In the genomic region with DNA sequence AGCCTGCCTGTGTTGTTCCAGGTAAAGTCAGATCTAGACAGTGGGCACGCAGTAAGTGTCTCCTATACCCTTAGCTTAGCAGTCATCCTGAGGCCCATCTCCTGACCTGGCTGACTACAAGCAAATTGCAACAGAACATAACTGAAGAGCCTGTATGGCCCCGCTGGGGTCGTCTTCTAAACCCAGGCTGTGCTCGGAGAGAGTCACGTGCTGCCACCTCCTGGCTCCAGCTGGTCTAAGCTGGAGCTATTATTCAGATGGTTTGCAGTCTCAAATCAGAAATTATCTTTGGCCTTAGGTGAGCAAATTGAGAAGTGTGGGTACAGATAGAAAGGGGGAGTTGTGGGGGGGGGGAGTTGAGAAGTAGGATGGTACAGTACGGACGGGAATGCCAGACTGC, we compare ENCODE assay signal across 10 mouse cellular contexts.
A peak's percentile ranks its signal among the peaks of the same experiment; 100 is the strongest.
DNase-seq lines count a peak whose midpoint lies in the region; ATAC-seq and TF ChIP-seq lines count a peak whose summit lies in the region.
"Had no signal": no experiment of that assay in that cellular context is flagged by ENCODE, and none has a peak within 500 bp of the region (broad histone marks: within the 10 kb centered on the region; RNA-seq: fewer than 3 reads in every experiment).

No protein-coding gene starts in this region.

- no peak overlapping the region for H3K27ac ChIP-seq in embryonic facial prominence, embryonic 14.5 days (replicated peaks; ENCODE audit: low read depth, low read length)
- no peak overlapping the region for H3K27ac ChIP-seq in midbrain, postnatal 0 days (ENCODE audit: low read depth, low read length)
- H3K27ac ChIP-seq: limb, embryonic 12.5 days had no signal

- intact Hi-C loops in left cerebral cortex, postnatal 4 days (cut with DNase I), result no loop called here
- intact Hi-C loops in left cerebral cortex, postnatal 14 days (cut with DNase I), result loop anchor here (1.0 kb wide), 1 partner anchor 114 kb away; no protein-coding TSS in a partner anchor
- intact Hi-C loops in left cerebral cortex, postnatal 36 days (cut with DNase I), result no loop called here

- peak; percentile 70 for TF ChIP-seq CTCF in midbrain, postnatal 0 days (IDR thresholded peaks at IDR 0.05)

- ATAC-seq in embryonic facial prominence, embryonic 14.5 days (ENCODE audit: low read depth), result peak; percentile 53; the same call in 1 of the 2 replicates
- ATAC-seq in midbrain, postnatal 0 days (ENCODE audit: low FRiP score), result no peak
- no peak for ATAC-seq in erythroblast, adult 5-6 weeks (replicated peaks; ENCODE audit: low FRiP score, poor library complexity, severe bottlenecking)

- peak; percentile 50 for DNase-seq in left cerebral cortex, postnatal 4 days
- no peak for DNase-seq in left cerebral cortex, postnatal 14 days (ENCODE audit: low spot score in 2 of 2)
- DNase-seq in R1 (ENCODE audit: low read depth, low spot score), result peak; percentile 19
- peak; percentile 22 for DNase-seq in embryonic facial prominence, embryonic 14.5 days (ENCODE audit: low spot score)
- DNase-seq in midbrain, postnatal 0 days (ENCODE audit: low spot score), result peak; percentile 64
- DNase-seq in left cerebral cortex, postnatal 36 days (ENCODE audit: low spot score in 2 of 2), result no peak
- DNase-seq: thymus, adult 2 months had no signal

- 42% methylated on average over 7 of the region's 7 CpGs for WGBS in embryonic facial prominence, embryonic 14.5 days
- WGBS in midbrain, postnatal 0 days, result 48% methylated on average over 7 of the region's 7 CpGs

- H3K4me1 ChIP-seq in embryonic facial prominence, embryonic 14.5 days (ENCODE audit: control insufficient read depth, insufficient read depth, low read length), result no peaks in the 10 kb centered on the region
- no peaks in the 10 kb centered on the region for H3K4me1 ChIP-seq in midbrain, postnatal 0 days (ENCODE audit: insufficient read depth, low read length)
- H3K4me1 ChIP-seq: limb, embryonic 12.5 days had no signal

- H3K9ac ChIP-seq in embryonic facial prominence, embryonic 14.5 days (ENCODE audit: low read depth, low read length), result no peak overlapping the region
- H3K9ac ChIP-seq in midbrain, postnatal 0 days (replicated peaks; ENCODE audit: low read length, poor library complexity, severe bottlenecking), result no peak overlapping the region
- H3K9ac ChIP-seq: limb, embryonic 12.5 days had no signal

- H3K4me2 ChIP-seq in embryonic facial prominence, embryonic 14.5 days (ENCODE audit: low read depth, low read length), result no peak overlapping the region
- no peak overlapping the region for H3K4me2 ChIP-seq in midbrain, postnatal 0 days (ENCODE audit: low read depth, low read length, poor library complexity, severe bottlenecking)
- H3K4me2 ChIP-seq: limb, embryonic 12.5 days had no signal

- H3K9me3 ChIP-seq in embryonic facial prominence, embryonic 14.5 days (ENCODE audit: control insufficient read depth, low read length), result no peaks in the 10 kb centered on the region
- H3K9me3 ChIP-seq in midbrain, postnatal 0 days (ENCODE audit: low read length), result no peaks in the 10 kb centered on the region
- H3K9me3 ChIP-seq: limb, embryonic 12.5 days had no signal

- no peaks in the 10 kb centered on the region for H3K27me3 ChIP-seq in embryonic facial prominence, embryonic 14.5 days (replicated peaks; ENCODE audit: control insufficient read depth, insufficient read depth, low read length)
- H3K27me3 ChIP-seq in midbrain, postnatal 0 days (ENCODE audit: insufficient read depth, low read length), result no peaks in the 10 kb centered on the region
- H3K27me3 ChIP-seq: limb, embryonic 12.5 days had no signal

- H3K4me3 ChIP-seq in embryonic facial prominence, embryonic 14.5 days (ENCODE audit: low read depth, low read length), result no peak overlapping the region
- no peak overlapping the region for H3K4me3 ChIP-seq in midbrain, postnatal 0 days (ENCODE audit: low read depth, low read length)
- H3K4me3 ChIP-seq: limb, embryonic 12.5 days; myocyte had no signal

- no peaks in the 10 kb centered on the region for H3K36me3 ChIP-seq in embryonic facial prominence, embryonic 14.5 days (ENCODE audit: control insufficient read depth, insufficient read depth, low read length)
- no peaks in the 10 kb centered on the region for H3K36me3 ChIP-seq in midbrain, postnatal 0 days (ENCODE audit: insufficient read depth, low read length)
- H3K36me3 ChIP-seq: limb, embryonic 12.5 days had no signal

Comparison
In these comparisons a context has a peak if more than half of its experiments do, and no peak if none do; other contexts are left out.
1. DNase-seq: peak in left cerebral cortex, postnatal 4 days (single experiment), R1 (single experiment), embryonic facial prominence, embryonic 14.5 days (single experiment) and midbrain, postnatal 0 days (single experiment); none in left cerebral cortex, postnatal 14 days (0 of 2) and left cerebral cortex, postnatal 36 days (0 of 2).